Mouse (Mus musculus) liver, embryonic 14.5 days (tissue): ENCODE measurements at regions not wholly inside any gene's neighbourhood (a gene's known extent, or its start where the extent isn't known, plus 50 kb on each side); places are given as distances from the start of the nearest gene placed in this dataset.

Source experiments
- ATAC-seq: fragments of 200-750 bp; cut with Nextera tagmentation; 2 replicates; pipeline ENCODE4 v1.8.0; 2017; ENCODE audit warnings: moderate number of reproducible peaks, mild to moderate bottlenecking, moderate library complexity; ENCODE audit not compliant: insufficient read depth
- DNase-seq, 3 experiments: peaks; one replicate each; pipeline ENCODE4 v3.0.0-alpha.2; 2012 to 2013; ENCODE audit warnings: low read depth in 3 of 3, low spot score in 3 of 3
- H3K27ac ChIP-seq: fragments of 300-500 bp; sonication (generic); 2 replicates; pipeline ENCODE4 v1.5.1; 2014; ENCODE audit warnings: moderate library complexity, mild to moderate bottlenecking, control low read depth, inconsistent platforms
- H3K27me3 ChIP-seq: fragments of 300-500 bp; sonication (generic); 2 replicates; pipeline ENCODE4 v1.6.1; 2014; ENCODE audit warnings: mild to moderate bottlenecking, low read length, moderate library complexity; ENCODE audit not compliant: control insufficient read depth, insufficient read depth
- H3K36me3 ChIP-seq: fragments of 300-500 bp; sonication (generic); replicated peaks from 2 replicates; pipeline ENCODE4 v1.6.1; 2014; ENCODE audit warnings: low read depth; ENCODE audit not compliant: control insufficient read depth, insufficient read depth
- H3K4me1 ChIP-seq, 2 experiments: fragments of 200-500 bp in 1 of 2; fragments of 300-500 bp in 1 of 2; sonication (generic) in 1 of 2; replicated peaks; 2 replicates each; pipeline ENCODE4 v1.6.1; 2012 to 2014; ENCODE audit warnings: antibody characterized with exemption in 1 of 2, inconsistent platforms in 1 of 2, low read length in 1 of 2; ENCODE audit not compliant: control insufficient read depth in 2 of 2, insufficient read depth in 2 of 2
- H3K4me2 ChIP-seq: fragments of 300-500 bp; sonication (generic); 2 replicates; pipeline ENCODE4 v1.6.1; 2014; ENCODE audit warnings: low read depth, mild to moderate bottlenecking, control low read depth, moderate library complexity
- H3K4me3 ChIP-seq, 2 experiments: fragments of 200-500 bp in 1 of 2; fragments of 300-500 bp in 1 of 2; sonication (generic) in 1 of 2; 2 replicates each; pipeline ENCODE4 v1.5.1; 2012 to 2014; ENCODE audit warnings: low read depth in 2 of 2, low read length in 2 of 2, mild to moderate bottlenecking in 2 of 2, control low read depth in 1 of 2, inconsistent platforms in 1 of 2, moderate library complexity in 1 of 2; ENCODE audit not compliant: insufficient read depth in 1 of 2
- H3K9ac ChIP-seq: fragments of 300-500 bp; sonication (generic); replicated peaks from 2 replicates; pipeline ENCODE4 v1.6.1; 2014; ENCODE audit warnings: mild to moderate bottlenecking, control low read depth, moderate library complexity
- H3K9me3 ChIP-seq: fragments of 300-500 bp; sonication (generic); 2 replicates; pipeline ENCODE4 v1.6.1; 2016; ENCODE audit warnings: low read length, mixed read lengths; ENCODE audit not compliant: control insufficient read depth
- CTCF ChIP-seq: IDR thresholded peaks from 2 replicates; pipeline ENCODE4 v1.5.1; 2016; ENCODE audit warnings: antibody characterized with exemption, low read depth, control low read depth
- EP300 ChIP-seq: IDR thresholded peaks from 2 replicates; pipeline ENCODE4 v1.6.1; 2016; ENCODE audit warnings: antibody characterized with exemption, low read depth
- WGBS: fragments of 180-500 bp; shearing (Covaris S2); extraction: QIAGEN DNeasy Blood & Tissue Kit; methylation state at CpG from one replicate; pipeline ENCODE4 v1.1.7; 2014; ENCODE audit not compliant: insufficient replicate concordance; 5-methylcytosine and 5-hydroxymethylcytosine counted together

DNA sequence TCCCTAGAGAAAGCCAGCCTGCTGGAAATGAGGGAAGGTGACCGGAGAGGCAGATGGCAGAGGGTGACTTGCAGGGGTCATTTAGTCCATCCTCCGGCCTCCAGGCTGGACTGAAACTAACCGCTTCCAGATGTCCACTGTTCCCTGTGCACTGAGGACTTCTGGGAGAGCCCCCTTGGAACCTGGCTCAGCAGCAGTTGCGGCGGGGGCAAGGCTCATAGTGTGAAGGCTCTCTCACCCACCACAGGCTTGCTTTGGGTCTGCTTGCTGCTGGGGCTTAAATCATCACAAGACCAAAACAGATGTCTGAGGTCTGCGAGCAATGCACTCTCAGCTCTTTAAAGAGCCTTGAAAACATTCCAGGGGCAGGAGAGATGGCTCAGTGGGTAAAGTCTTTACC, 132.2 kb upstream of the Ccnd2 start:
- Histone ChIP-seq H3K9me3 (no peaks in the 10 kb centered on the region), H3K9ac (no peak overlapping the region), H3K27me3 (no peaks in the 10 kb centered on the region), H3K4me1 (no peaks in the 10 kb centered on the region; a peak in 1 of 4 replicates), H3K4me3 (no peak overlapping the region), H3K36me3 (no peaks in the 10 kb centered on the region), H3K4me2 (no peak overlapping the region), H3K27ac (no peak overlapping the region)
- TF ChIP-seq EP300, result no peak
- no peak for TF ChIP-seq CTCF
- ATAC-seq (no peak), DNase-seq (no peak)
- WGBS, result 74% methylated on average over 6 of the region's 6 CpGs

DNA sequence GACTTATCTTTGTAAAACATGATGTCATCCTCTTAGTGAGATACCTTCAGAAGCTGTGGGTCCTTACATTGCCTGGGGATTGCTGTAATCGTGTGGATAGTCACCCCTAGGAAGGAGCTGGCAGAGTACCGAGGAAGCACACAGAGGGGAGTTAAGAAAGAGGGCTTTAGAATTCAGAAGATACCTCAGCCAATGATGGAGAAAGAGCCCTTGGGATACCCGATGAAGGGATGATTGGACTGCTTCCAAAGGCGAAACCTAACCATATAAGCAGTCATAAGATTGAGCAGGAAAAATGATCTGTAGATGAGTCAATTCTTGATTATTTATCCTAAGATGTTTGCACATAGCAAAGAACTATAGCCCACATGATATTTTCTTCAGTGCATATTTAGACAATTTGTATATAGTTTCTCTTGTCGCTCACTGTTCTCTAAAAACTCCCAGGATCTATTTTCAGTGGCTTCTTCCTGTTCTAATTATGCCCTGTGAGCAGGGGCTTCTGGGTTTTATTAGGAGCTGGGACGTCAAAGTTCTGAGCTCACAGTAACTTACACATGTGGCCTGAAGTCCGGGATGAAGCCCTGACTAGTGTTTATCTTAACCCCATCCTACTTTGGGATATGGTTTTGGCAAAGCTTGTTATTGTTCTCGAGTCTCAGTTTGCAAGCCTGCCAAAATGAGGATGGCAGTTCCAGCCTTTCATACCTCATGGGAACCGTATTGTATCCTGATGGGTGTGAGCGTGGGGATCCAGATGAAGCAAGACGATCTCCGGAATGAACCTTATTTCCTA, 134.9 kb upstream of the Ccnd2 start:
- WGBS, result 57% methylated on average over 12 of the region's 12 CpGs
- Histone ChIP-seq H3K9me3 (no peaks in the 10 kb centered on the region), H3K4me1 (no peaks in the 10 kb centered on the region; a peak in 1 of 4 replicates), H3K27me3 (no peaks in the 10 kb centered on the region; the same call in 1 of the 2 replicates), H3K4me2 (no peak overlapping the region), H3K36me3 (no peaks in the 10 kb centered on the region), H3K27ac (no peak overlapping the region), H3K4me3 (no peak overlapping the region), H3K9ac (no peak overlapping the region)
- TF ChIP-seq EP300 (no peak), CTCF (no peak)
- ATAC-seq (no peak), DNase-seq (no peak)

DNA sequence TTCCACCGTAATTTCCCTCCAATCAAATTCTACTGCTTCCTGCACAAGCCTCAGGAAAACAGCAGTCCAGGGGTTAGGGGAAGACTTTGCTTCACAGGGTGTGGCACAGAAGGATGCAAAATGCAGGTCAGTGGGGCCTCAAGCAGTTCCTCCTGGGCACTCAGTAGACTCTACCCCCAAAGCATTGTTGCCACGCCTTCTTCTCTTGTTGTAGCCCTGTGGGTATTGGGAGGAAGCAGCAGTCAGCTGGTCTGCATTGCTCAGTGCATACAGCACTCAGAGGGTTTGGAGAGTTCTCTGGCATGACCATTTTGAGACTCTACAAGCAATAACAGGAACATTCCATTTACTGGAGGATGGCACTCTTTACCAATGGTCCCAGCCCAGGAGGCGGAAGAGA, 137.0 kb upstream of the Ccnd2 start:
- Histone ChIP-seq H3K4me2 (no peak overlapping the region), H3K4me3 (no peak overlapping the region), H3K27ac (no peak overlapping the region), H3K36me3 (no peaks in the 10 kb centered on the region), H3K9ac (no peak overlapping the region), H3K4me1 (no peaks in the 10 kb centered on the region; a peak in 1 of 4 replicates), H3K27me3 (no peaks in the 10 kb centered on the region; the same call in 1 of the 2 replicates), H3K9me3 (no peaks in the 10 kb centered on the region)
- WGBS, result 46% methylated on average over 3 of the region's 3 CpGs
- DNase-seq, result no peak
- no peak for ATAC-seq
- TF ChIP-seq CTCF (no peak), EP300 (no peak)

GRCm38 (mm10) chr6:127291937-127292336, 139.9 kb upstream of the Ccnd2 start:
- Histone ChIP-seq H3K36me3 (no peaks in the 10 kb centered on the region), H3K9ac (no peak overlapping the region), H3K9me3 (no peaks in the 10 kb centered on the region), H3K27ac (no peak overlapping the region), H3K4me2 (no peak overlapping the region), H3K4me3 (no peak overlapping the region), H3K4me1 (no peaks in the 10 kb centered on the region), H3K27me3 (no peaks in the 10 kb centered on the region; the same call in 1 of the 2 replicates)
- TF ChIP-seq EP300, result no peak
- no peak for TF ChIP-seq CTCF
- 35% methylated on average over 7 of the region's 7 CpGs for WGBS
- ATAC-seq (no peak), DNase-seq (no peak)

- Histone ChIP-seq H3K9ac (no peak overlapping the region), H3K4me2 (no peak overlapping the region), H3K4me3 (no peak overlapping the region), H3K9me3 (no peaks in the 10 kb centered on the region), H3K27ac (no peak overlapping the region), H3K36me3 (no peaks in the 10 kb centered on the region), H3K4me1 (no peaks in the 10 kb centered on the region), H3K27me3 (no peaks in the 10 kb centered on the region; the same call in 1 of the 2 replicates)
- WGBS, result 54% methylated on average over 2 of the region's 2 CpGs
- ATAC-seq (no peak), DNase-seq (no peak)
- no peak for TF ChIP-seq CTCF
- no peak for TF ChIP-seq EP300
These were observed 141.8 kb upstream of the Ccnd2 start for GRCm38 (mm10) chr6:127293829-127294228.
